Mouse (Mus musculus) hindlimb bud, embryonic 11.5 days (tissue): ENCODE results near the gene Cpox.

ENCODE experiments used
- DNase-seq: peaks from one replicate; pipeline ENCODE4 v3.0.0-alpha.2; 2012; ENCODE audit warnings: low read depth, low spot score; ENCODE audit errors: extremely low spot score

The Cpox gene

DNA sequence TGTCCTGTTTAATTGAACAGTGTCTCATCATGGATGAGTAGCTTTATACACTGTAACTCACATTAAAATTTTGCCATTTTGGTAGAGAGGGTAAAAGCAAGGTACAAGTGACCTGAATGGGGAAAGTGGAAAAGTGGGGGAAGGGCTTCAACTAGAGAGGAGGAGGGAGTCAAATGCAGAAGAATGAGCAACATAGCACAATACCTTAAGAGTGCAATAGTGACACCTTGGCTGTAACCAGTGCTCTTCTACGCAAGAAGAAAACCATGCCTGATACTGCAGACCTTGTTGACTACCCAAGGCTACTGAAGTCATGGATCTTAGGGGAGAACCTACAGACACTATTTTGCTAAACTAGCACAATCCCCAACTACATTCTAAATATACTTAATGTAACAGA lies 27.2 kb downstream of the Cpox start:
- no peak for DNase-seq

DNA sequence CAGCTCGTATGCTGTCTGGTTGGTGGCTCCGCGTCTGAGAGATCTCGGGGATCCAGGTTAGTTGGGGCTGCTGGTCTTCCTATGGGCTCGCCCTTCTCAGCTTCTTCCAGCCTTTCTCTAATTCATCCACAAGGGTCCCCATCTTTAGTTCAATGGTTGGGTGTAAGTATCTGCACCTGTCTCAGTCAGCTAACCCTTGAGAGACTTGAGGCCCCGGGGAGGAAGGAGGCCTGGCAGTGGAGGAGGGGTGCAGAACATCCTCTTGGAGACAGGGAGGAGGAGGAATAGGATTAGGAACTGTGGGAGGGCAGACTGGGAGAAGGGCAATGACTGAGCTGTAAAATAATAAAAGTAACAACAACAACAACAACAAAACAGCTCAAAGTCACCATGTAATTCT lies 30.1 kb downstream of the Cpox start:
- DNase-seq = no peak

DNA sequence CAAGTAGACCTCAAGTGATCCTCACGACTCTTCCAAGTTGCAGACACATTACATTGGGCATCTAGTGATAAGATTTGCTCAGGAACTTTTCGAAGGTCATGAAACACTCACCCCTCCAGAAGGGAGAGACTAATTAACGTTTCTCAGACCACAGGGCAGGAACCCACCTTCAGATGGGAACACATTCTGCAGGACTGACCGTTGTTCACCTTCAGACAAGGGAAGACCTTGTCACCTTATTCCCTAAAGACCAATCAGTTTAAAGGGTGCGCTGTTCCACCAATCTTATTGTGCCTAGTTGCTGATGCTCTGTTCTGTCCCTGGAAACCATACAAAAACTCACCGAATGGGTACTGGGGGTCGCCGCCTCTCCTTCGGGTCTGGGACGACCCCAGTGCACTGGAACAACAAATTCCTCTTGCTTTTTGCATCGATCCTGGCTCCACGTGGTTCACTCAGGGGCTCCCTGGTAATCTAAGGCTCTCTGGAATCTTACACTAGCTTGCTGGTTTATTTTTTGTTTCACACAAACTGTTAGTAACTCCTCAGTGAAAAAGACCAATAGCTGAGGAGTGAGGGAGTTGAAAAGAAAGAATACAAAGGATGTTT lies 30.8 kb downstream of the Cpox start:
- no peak for DNase-seq

DNA sequence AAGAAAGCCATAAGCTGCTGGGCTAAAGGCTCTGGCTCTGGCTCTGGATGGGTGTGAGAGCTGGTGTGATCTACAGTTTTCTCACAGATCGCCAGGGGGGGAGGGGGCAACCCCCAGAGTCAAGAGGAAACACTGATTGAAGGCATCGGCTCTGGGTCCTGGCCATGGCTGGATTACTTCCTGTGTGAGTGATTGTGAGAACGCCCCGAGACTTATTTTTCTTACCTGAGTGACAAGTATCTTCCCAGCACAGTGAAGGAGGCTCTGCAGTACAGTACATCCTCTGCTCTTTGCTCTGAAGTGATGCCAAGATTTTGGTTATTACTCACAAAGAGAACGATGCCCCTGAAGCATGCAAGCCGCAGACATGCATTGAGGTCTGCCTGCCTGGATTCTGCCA lies 31.7 kb downstream of the Cpox start:
- DNase-seq = no peak

DNA sequence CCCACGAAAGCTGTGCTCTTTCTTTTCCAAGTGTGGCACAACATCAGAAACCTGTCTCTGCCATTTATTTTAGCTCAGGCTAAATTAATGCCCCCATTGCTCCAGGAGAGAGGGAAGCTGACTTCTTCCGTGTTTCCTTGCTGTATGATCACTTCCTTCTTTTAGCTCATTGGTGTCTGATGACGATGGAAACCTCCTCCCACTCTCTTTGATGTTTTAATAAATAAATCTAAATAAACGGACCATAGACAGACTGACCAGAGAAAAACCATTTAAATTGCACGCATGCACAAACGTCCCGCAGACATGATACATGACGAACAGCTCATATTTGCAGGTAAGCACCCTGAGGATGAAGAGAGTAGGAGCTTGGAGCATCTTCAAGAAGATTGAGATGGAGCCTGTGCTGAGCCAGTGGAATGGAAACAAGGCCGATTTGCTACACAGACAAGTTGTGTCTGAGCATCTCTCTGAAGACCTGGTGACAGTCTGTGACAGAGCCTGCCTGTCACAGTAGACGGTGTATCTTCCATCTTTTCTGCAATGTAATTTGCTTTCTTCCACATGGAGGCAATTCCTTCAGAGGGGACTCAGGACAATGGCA lies 32.3 kb downstream of the Cpox start:
- no peak for DNase-seq

DNA sequence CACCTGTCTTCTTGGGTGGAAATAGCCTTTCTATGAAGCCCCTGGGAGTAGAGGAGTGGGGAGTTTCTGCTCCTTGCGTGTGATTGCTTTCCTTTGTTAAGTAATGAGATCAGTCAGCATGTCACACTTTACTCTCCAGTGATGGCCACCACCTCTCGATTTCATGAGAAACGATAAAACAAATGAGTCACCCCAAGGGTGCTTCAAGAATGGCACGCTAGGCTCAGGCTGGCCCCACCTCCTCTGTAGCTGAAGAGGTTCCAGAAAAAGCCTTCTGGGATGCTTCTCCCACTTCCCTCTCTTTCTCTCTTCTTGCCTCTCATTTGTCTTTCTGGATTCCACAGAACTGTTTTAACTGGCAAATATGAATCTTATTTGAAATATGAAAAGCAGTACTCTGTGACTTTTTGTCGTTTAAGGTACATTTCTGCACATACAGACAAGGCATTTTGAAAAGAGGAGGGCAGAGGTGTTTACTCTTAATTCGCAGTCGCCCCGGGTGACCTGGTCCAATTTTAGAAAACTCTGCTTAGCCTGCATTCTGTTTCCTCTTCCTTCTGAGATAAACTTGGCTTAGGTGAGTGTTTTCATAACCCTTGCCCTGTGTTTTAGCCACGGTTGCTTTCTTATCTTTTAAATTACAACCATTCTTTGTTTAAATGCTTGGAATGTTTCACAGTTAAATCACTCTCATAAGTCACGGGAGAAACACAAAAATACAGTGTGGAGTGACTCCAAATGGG lies 33.5 kb downstream of the Cpox start:
- DNase-seq = no peak

DNA sequence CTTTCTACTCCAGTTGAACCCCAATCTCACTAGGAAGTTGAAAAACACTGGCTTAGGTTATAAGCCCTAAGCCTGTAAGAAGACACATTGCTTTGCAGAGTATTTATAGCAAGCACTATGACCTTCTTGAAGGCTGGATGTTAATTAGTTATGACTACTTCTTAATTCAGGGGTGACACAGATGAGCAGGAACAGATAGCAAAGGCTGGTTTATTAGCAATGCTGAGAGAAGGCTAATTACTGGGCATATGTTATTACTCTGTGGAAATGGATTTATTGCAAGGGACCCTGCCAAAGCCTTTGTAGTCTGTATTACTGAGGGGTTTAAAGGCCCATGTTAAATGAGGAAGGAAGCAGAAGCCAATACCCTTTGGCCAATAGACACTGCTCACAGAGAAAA lies 34.9 kb downstream of the Cpox start:
- DNase-seq = no peak

DNA sequence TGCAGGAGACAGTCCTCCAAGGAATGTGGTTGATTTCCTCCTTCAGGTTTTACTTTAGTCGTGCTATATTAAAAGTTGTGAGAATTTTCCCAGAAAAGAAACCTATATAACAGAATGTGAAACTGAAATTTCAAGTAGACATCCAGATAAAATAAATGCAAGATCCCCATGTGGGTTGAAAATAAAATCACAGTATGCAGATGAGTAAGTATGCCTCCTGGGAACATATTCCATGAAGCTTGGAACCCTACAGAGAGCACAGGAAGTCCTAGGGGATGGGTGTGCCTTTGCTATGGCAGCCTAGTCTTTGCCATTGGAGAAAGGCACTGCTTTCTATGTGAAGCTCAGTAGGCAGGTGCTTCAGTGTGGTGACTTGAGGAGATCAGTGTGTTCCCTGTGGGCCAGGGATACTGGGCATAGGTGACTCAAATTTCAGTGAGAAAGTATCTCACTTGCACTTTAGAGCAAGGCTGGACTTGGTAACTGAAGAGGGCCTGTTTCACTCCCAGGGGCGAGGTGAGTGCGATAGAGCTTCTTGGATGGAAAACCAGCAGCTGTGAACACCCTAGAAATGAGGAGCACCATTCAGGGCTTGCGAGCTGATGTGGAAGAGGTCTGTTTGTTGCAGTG lies 37.3 kb downstream of the Cpox start:
- no peak for DNase-seq

DNA sequence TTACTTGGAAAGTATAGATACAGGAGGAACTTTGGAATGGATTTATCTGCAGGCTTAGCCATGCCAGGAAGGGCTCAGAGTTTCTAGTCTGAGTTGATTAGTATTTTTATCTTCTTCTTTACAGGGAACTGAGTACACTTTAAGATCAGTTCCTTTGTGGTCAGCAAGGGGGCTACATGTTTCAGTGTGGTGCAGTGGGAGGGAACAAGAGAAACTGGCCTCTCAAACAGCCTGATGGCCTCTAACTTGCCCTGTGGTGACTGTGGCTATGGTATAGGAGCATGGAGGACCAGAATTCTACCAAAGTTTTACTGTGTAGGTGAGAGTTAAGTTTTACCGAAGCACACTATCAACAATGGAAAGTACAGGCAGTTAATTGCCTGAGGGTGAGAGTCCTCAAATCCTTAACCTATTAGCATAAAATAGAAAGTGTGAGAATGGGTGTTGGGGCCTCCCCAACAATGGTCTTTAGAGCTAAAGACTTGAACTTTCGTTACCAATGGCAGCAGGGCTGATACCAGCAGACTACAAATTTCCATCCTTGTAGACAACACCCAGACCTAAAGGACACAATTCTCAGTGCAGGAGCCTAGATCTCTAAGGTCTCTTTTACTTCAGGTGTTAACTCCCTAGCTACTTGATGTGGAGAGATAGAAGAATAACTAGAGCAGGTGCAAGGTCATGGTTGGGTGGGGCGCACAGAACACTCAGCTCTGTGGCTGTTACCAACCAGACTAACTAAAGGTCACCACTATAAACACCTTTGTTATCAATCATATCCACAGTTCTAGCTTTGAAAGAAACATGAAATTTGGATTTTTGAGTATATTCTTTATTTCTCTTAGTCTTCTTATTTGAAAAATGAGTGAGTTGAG lies 38.7 kb downstream of the Cpox start:
- no peak for DNase-seq

DNA sequence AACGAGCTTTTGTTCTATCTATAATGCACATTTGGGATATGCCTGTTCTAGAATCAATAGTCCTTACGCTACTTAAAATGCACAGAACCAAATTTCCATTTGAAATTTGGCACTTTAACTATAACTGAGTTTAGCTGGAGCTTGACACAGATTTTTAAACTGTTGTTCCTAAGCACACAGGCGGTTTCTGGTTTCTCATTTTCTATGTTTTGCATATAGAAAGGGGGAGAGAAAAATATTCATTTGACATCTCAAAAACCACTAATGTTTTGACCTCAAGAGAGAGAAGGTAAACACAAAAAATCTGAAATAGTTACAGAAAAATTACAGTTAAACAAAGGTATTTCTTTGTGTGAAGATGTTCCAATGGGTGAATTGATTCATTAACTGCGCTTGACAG lies 39.4 kb downstream of the Cpox start:
- DNase-seq = no peak

DNA sequence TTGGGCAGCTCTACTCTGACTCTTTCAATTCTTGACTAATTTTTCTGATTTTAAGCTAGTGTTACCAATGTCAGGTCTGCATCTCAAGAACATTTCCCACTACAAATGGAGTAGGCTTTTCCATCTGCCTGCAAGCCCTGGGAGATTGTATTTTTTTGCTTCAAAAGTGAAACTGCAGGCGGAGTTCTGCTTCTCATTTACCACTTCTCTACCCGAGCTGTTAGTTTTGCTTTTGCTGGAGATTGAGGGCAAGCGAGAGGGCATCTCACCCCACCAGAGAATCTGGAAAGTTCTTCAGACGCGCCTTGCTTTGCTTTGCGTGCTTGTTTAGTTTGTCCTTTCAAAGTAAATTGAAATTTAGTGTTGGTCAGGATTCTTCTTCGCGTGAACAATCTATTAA lies 42.1 kb downstream of the Cpox start:
- no peak for DNase-seq

DNA sequence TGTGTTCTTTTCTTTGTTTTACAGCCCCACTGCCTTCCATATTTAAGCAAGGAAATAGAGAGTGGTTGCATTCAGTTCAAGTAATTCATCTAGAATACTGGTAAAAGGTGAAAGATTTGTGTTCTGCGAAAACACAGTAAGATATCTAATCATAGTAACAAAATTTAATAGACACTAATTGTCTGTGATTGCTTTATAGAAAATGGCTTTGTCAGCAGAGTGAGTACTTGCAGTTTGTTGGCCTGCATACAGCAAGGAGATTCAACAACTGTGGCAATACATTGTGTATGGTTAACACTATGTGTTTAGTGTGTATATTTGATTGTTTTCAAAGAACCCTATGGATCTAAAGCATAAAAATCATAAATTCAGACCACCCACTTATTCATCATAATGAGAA lies 43.0 kb downstream of the Cpox start:
- no peak for DNase-seq

DNA sequence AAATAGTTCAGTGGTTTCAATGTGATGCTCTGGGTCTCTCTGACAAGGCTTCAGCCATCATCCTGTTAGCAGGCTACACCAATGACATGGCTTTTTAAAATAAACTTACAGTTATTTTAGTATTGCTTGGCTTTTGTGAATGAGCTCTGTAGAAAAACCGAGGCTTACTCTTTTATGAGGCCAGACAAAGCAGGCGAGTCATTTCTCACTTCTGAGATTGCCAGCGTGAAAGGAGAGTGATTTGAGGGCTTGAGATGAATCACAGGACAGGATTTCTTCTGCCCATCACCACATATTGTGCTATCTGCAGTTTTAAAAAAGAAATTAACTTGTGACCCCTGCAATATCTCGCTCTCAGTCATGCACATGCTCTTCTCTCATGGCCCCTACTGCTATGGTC lies 44.9 kb downstream of the Cpox start:
- DNase-seq = no peak

DNA sequence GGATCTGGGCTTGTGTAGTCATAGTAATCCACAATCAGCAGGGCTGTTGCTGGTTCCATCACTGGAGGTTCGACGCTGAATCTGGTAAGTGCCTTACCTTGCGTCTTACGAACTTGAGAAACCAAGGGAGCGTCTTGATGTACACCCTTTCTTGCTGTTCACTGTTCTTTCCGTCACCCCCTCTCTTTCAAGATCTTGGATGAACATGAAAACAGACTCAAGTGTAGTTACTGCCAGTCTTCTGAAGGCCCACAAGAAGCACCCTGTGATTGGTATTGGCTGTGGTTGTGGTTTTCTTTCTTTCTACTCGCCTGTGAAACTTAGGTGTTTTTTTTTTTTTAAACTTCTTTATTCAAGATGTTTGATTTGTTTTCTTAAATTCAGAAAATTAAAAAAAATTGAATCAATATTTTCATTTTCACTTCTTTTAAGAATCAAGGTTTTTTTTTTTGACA lies 48.6 kb downstream of the Cpox start, which contains the start of gene Gpr15:
Gpr15 (minus strand) TSS at position 405 of the 455 bp plus-strand sequence.
- no peak for DNase-seq

DNA sequence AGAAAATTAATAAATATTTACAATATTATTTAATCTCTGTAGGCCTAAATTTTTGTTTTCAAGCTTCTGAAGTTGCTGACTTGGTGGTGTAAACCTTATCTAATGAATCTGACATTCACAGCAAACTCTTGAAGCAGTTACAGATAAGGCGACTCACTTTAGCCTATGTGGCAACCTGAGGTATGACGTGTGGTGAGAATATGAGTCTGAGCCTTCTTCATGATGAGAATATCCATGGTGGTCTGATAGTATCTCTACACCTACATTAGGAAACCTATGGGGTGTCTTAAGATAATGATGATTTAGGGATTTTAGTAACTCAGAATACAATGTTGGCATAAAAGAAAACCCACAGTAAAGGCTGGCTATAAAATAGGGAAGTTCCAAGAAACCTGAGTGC lies 52.2 kb downstream of the Cpox start:
- no peak for DNase-seq

DNA sequence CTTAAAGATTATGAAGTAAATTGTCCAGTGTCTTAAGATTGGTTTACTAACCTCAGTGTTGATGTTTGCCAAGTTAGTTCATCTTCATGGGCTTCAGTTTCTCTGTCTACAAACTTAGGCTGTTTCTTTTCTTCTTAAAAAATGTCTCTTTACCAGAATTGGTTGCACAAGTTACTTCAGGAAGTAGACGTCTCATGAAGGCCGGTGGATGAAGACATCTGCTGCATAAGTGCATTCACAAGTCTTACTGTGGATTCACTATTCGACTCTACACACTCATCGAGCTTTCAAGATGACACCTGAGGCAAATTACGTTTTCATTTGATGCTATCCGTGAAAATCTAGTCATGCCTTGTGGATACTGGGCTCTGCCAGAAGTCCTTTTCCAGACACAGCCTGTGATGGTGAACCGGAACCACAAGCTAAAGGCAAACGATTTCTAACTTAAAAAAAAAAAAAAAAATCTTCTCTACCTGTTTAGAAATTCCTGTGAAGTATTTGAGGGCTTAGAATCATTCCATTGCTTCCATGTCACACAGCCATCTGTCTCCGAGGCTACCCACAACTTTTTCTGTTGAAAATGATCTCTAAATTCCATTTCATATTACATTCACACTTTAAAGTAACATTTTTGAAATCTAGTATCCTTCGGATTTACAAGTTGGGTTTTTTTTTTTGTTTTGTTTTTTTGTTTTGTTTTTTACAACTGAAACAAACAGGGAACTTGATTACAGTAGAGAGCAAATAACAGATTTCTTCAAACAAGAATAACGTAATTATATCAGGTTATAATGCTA lies 56.8 kb downstream of the Cpox start:
- DNase-seq = no peak

DNA sequence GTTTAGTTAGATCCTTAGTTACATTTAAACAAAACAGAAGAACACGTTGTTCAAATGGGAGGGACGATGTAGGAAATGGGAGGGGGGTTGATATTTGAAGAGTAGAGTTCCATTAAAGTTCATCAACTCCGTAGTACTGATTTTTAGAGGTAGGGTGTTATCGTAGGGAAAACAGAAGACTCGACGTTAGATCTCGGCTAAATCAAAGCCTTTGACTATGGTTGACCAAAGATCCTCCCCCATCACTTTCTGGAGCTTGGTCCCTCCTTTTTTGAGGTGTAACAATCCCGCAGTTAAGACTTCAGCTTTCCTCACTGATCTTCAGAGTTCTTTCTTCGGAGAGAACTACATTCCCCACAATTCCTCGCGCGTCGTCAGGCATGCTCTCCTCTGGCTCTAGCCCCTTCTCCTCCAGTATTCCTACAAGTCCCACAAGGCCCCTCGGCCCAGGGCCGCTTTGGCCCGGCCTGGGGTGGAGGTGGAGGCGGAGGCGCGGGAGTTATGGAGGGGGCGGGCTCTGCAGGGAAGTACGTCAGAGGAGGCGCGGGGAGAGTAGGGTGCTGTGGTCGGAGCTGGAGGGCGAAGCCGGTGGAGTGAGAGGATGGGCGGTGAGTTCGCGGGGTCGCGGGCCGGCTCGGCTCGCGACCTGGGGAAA lies 57.5 kb downstream of the Cpox start, which contains the start of gene Cldnd1:
Cldnd1 (plus strand) TSS at position 434 of the 655 bp plus-strand sequence.
- peak; percentile 93 for DNase-seq

DNA sequence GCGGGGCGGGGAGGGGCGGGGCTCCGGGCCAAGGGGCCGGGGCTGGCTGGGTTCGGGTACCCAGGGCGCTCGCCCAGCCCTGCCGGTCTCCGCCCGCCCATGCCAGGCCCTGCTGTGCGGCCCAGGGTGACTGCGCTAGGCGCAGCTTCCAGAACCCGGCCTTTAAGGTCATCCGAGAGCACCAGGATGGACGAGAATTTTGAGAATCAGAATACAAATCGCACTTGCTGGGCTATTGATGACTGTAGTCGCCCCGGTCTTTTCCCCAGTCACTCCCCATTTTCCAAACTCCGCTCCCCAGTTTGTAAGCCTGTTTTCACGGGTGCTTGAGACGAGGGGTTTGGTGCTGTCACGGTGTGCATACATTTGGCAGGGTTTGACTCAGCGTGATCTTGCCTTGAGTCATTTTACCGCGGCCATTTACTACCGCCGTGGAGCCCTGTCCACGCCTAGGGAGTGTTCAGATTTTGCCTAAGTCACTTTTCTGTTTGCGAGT lies 58.1 kb downstream of the Cpox start:
- no peak for DNase-seq

DNA sequence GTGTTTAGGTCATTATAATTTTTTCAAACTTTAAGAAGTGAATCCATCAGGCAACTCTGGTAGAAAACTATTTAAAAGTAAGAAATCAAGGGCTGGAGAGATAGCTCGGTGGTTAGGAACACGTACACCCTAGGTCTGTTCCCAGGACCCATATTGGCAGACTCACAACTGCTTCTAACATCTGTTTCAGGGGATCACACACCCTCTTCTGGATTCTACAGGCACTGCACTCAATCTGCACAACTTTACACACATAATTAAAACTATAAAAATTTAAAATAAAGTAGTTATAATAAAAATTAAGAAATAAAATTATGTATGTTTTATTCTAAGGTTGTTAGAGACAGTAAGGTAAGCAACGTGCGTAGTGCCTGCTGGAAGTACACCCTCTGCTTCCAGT lies 68.1 kb downstream of the Cpox start:
- no peak for DNase-seq
